Mouse (Mus musculus) lung, adult 18-20 months (tissue): Measurements from ENCODE around the gene Rpl23a.
"Not testable (repeated sequence)": the region's sequence is repeated elsewhere in the genome, so short reads cannot be mapped to it uniquely, and the experiment has no call there.

Experiments
- DNase-seq, 2 experiments: peaks; one replicate each; pipeline ENCODE4 v3.0.0; 2022; ENCODE audit warnings: mixed read lengths in 2 of 2

Rpl23a gene

GRCm38 (mm10) chr11:78140665-78141064 lies 42.7 kb downstream of the Rpl23a start:
- DNase-seq = no peak

GRCm38 (mm10) chr11:78138023-78138422 lies 45.4 kb downstream of the Rpl23a start:
- no peak for DNase-seq

- DNase-seq = no peak
These were observed 45.8 kb downstream of the Rpl23a start for GRCm38 (mm10) chr11:78137584-78137983.

- DNase-seq = no peak
These were observed 47.3 kb downstream of the Rpl23a start for GRCm38 (mm10) chr11:78136132-78136531.

- not testable (repeated sequence) for DNase-seq
These were observed 48.1 kb downstream of the Rpl23a start for GRCm38 (mm10) chr11:78135314-78135713.

- no peak for DNase-seq
These were observed 49.0 kb downstream of the Rpl23a start for GRCm38 (mm10) chr11:78134344-78134743.

- no peak for DNase-seq
These were observed 49.5 kb downstream of the Rpl23a start for GRCm38 (mm10) chr11:78133915-78134314.
